Mouse (Mus musculus): Measurements from ENCODE around the gene Prdx6b.

Prdx6b gene

GRCm38 (mm10) chr2:80275136-80275535 is 17.1 kb upstream of the Prdx6b start:
- H3K27me3 ChIP-seq (ENCODE audit: insufficient read depth, low read length) = no peaks in the 10 kb centered on the region
- H3K36me3 ChIP-seq (ENCODE audit: insufficient read depth, low read length) = no peaks in the 10 kb centered on the region
- no peak overlapping the region for H3K4me3 ChIP-seq (replicated peaks; ENCODE audit: low read length)
- TF ChIP-seq NANOG (IDR thresholded peaks at IDR 0.05; ENCODE audit: borderline replicate concordance, low read length) (no peak), CTCF (conservative IDR thresholded peaks at IDR 0.05; ENCODE audit: low read length) (peak; percentile 42), POU5F1 (IDR thresholded peaks at IDR 0.05; ENCODE audit: borderline replicate concordance, low read length) (no peak)
- no peaks in the 10 kb centered on the region for H3K4me1 ChIP-seq (replicated peaks; ENCODE audit: low read depth, low read length)
- no peaks in the 10 kb centered on the region for H3K9me3 ChIP-seq (ENCODE audit: low read length)

- H3K36me3 ChIP-seq (ENCODE audit: insufficient read depth, low read length) = no peaks in the 10 kb centered on the region
- no peak overlapping the region for H3K4me3 ChIP-seq (replicated peaks; ENCODE audit: low read length)
- H3K4me1 ChIP-seq (replicated peaks; ENCODE audit: low read depth, low read length) = no peaks in the 10 kb centered on the region
- peaks cover 5% of the 10 kb centered on the region; the same call in 1 of the 2 replicates for H3K9me3 ChIP-seq (ENCODE audit: low read length)
- no peaks in the 10 kb centered on the region for H3K27me3 ChIP-seq (ENCODE audit: insufficient read depth, low read length)
- TF ChIP-seq CTCF (conservative IDR thresholded peaks at IDR 0.05; ENCODE audit: low read length) (no peak), NANOG (IDR thresholded peaks at IDR 0.05; ENCODE audit: borderline replicate concordance, low read length) (no peak), POU5F1 (IDR thresholded peaks at IDR 0.05; ENCODE audit: borderline replicate concordance, low read length) (no peak)
Observed at GRCm38 (mm10) chr2:80282214-80282613, 10.1 kb upstream of the Prdx6b start.

GRCm38 (mm10) chr2:80286397-80286796 is 5.9 kb upstream of the Prdx6b start:
- Histone ChIP-seq H3K4me1 (replicated peaks; ENCODE audit: low read depth, low read length) (no peaks in the 10 kb centered on the region), H3K36me3 (ENCODE audit: insufficient read depth, low read length) (no peaks in the 10 kb centered on the region), H3K9me3 (ENCODE audit: low read length) (peaks cover 5% of the 10 kb centered on the region; the same call in 1 of the 2 replicates), H3K4me3 (replicated peaks; ENCODE audit: low read length) (no peak overlapping the region), H3K27me3 (ENCODE audit: insufficient read depth, low read length) (no peaks in the 10 kb centered on the region)
- no peak for TF ChIP-seq POU5F1 (IDR thresholded peaks at IDR 0.05; ENCODE audit: borderline replicate concordance, low read length)
- no peak for TF ChIP-seq NANOG (IDR thresholded peaks at IDR 0.05; ENCODE audit: borderline replicate concordance, low read length)
- TF ChIP-seq CTCF (conservative IDR thresholded peaks at IDR 0.05; ENCODE audit: low read length) = no peak

DNA sequence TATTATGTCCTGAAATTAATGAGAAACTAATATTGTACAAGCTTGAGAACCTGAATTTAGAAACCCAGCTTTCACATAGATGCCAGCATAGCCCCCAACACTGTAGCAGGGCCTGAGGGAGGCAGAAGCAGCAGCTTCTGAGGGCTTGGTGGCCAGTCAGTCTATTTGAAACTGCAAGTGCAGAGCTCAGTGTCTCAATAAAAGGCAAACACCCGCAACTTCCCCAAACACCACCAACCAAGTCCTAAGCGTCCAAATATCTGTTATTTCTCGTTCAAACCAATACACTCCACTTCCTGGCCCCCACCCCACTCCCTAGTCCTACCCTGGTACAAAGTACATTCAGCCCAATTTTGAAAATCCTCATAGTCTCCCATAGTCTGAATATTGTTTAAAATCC is 6.1 kb downstream of the Prdx6b start:
- peaks cover 2% of the 10 kb centered on the region; the same call in 1 of the 2 replicates for H3K27me3 ChIP-seq (ENCODE audit: insufficient read depth, low read length)
- TF ChIP-seq POU5F1 (IDR thresholded peaks at IDR 0.05; ENCODE audit: borderline replicate concordance, low read length) (no peak), CTCF (conservative IDR thresholded peaks at IDR 0.05; ENCODE audit: low read length) (no peak), NANOG (IDR thresholded peaks at IDR 0.05; ENCODE audit: borderline replicate concordance, low read length) (no peak)
- no peaks in the 10 kb centered on the region for H3K4me1 ChIP-seq (replicated peaks; ENCODE audit: low read depth, low read length)
- H3K36me3 ChIP-seq (ENCODE audit: insufficient read depth, low read length) = no peaks in the 10 kb centered on the region
- no peaks in the 10 kb centered on the region for H3K9me3 ChIP-seq (ENCODE audit: low read length)
- no peak overlapping the region for H3K4me3 ChIP-seq (replicated peaks; ENCODE audit: low read length)

GRCm38 (mm10) chr2:80300806-80301205 is 8.5 kb downstream of the Prdx6b start:
- no peaks in the 10 kb centered on the region for H3K36me3 ChIP-seq (ENCODE audit: insufficient read depth, low read length)
- H3K27me3 ChIP-seq (ENCODE audit: insufficient read depth, low read length) = no peaks in the 10 kb centered on the region
- H3K4me1 ChIP-seq (replicated peaks; ENCODE audit: low read depth, low read length) = no peaks in the 10 kb centered on the region
- no peaks in the 10 kb centered on the region for H3K9me3 ChIP-seq (ENCODE audit: low read length)
- TF ChIP-seq POU5F1 (IDR thresholded peaks at IDR 0.05; ENCODE audit: borderline replicate concordance, low read length) (no peak), CTCF (conservative IDR thresholded peaks at IDR 0.05; ENCODE audit: low read length) (no peak), NANOG (IDR thresholded peaks at IDR 0.05; ENCODE audit: borderline replicate concordance, low read length) (no peak)
- H3K4me3 ChIP-seq (replicated peaks; ENCODE audit: low read length) = no peak overlapping the region

DNA sequence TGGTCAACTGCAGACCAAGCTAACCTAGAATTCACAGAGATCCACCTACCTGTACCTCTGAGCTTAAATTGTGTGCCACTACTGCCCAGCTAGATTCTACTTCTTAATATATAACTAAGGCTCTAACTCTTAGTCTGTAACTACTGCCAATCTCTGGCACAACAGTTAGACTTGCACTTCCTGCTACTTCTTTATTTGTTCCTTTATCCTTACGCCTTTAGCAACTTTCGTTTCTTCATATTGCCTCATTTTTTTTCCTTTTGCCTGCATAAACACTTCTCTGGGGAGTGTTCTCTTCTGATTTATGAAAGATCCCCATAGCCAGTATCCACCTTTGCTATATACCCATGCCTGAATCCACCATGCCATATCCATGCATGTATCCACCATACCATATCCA is 11.7 kb downstream of the Prdx6b start:
- H3K4me3 ChIP-seq (replicated peaks; ENCODE audit: low read length) = no peak overlapping the region
- no peaks in the 10 kb centered on the region for H3K9me3 ChIP-seq (ENCODE audit: low read length)
- no peaks in the 10 kb centered on the region for H3K36me3 ChIP-seq (ENCODE audit: insufficient read depth, low read length)
- no peaks in the 10 kb centered on the region for H3K27me3 ChIP-seq (ENCODE audit: insufficient read depth, low read length)
- TF ChIP-seq POU5F1 (IDR thresholded peaks at IDR 0.05; ENCODE audit: borderline replicate concordance, low read length) = no peak
- no peak for TF ChIP-seq NANOG (IDR thresholded peaks at IDR 0.05; ENCODE audit: borderline replicate concordance, low read length)
- no peaks in the 10 kb centered on the region for H3K4me1 ChIP-seq (replicated peaks; ENCODE audit: low read depth, low read length)

DNA sequence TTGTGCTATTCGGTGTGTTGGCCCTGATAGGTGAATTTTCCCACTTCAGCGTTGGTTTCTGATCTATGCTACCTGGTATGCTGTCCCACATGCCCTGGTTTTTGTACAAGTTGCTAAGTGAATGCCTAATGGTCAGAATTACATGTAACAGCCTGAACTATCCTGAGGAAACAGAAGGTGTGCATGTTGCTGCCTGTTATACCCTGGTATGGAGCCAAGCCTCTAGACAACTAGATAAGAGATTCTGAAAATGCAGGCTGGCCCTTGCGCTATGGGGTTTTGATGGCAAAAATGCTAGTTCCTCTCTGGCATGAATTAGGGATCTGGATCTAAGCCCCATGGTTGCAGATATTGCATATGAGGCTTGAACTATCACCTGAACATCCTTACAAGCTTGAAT is 15.4 kb downstream of the Prdx6b start:
- no peaks in the 10 kb centered on the region for H3K36me3 ChIP-seq (ENCODE audit: insufficient read depth, low read length)
- no peak for TF ChIP-seq CTCF (conservative IDR thresholded peaks at IDR 0.05; ENCODE audit: low read length)
- no peak for TF ChIP-seq NANOG (IDR thresholded peaks at IDR 0.05; ENCODE audit: borderline replicate concordance, low read length)
- TF ChIP-seq POU5F1 (IDR thresholded peaks at IDR 0.05; ENCODE audit: borderline replicate concordance, low read length) = no peak
- H3K9me3 ChIP-seq (ENCODE audit: low read length) = no peaks in the 10 kb centered on the region
- H3K4me3 ChIP-seq (replicated peaks; ENCODE audit: low read length) = no peak overlapping the region
- H3K27me3 ChIP-seq (ENCODE audit: insufficient read depth, low read length) = no peaks in the 10 kb centered on the region
- no peaks in the 10 kb centered on the region for H3K4me1 ChIP-seq (replicated peaks; ENCODE audit: low read depth, low read length)

DNA sequence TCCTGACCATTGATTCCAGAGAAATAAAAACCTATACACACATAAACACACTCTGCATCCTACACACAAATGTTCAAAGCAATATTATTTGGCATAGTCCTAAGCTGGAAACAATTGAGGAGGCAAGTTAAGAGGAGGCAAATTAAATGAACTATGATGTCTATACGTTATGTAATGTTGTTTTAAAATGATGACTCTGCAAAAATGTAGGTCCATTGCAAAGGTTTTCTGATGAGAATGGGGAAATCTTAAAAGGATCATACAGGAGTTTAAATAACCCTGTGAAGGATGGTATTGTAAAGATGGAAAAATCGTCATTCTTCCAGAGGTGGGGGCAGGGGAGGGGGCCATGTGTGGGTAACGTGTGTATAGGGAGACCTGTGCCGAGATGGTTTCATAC is 17.5 kb downstream of the Prdx6b start:
- Histone ChIP-seq H3K4me1 (replicated peaks; ENCODE audit: low read depth, low read length) (peaks cover 8% of the 10 kb centered on the region), H3K4me3 (replicated peaks; ENCODE audit: low read length) (no peak overlapping the region), H3K36me3 (ENCODE audit: insufficient read depth, low read length) (no peaks in the 10 kb centered on the region), H3K27me3 (ENCODE audit: insufficient read depth, low read length) (no peaks in the 10 kb centered on the region), H3K9me3 (ENCODE audit: low read length) (no peaks in the 10 kb centered on the region)
- TF ChIP-seq POU5F1 (IDR thresholded peaks at IDR 0.05; ENCODE audit: borderline replicate concordance, low read length) = no peak
- TF ChIP-seq NANOG (IDR thresholded peaks at IDR 0.05; ENCODE audit: borderline replicate concordance, low read length) = no peak
- TF ChIP-seq CTCF (conservative IDR thresholded peaks at IDR 0.05; ENCODE audit: low read length) = no peak

DNA sequence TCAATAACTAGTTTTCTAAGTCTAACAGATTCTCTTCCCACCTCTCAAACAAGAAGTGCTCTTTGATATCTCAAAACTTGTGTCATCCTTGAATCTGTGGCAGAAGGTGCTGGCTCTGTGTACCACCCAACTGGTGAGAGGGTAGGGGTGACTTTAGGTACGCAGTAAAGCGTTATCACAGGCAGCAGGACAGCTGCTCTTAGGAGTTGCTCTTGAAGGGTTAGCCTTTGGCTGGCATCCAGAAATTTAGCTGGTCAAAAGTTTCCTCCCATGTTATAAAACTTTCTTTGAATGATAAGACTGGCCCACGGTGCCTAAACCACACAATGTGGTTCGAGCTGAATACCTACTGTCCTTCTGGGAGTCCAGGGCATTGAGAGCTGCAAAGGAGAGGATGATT is 18.5 kb downstream of the Prdx6b start:
- H3K27me3 ChIP-seq (ENCODE audit: insufficient read depth, low read length) = no peaks in the 10 kb centered on the region
- H3K36me3 ChIP-seq (ENCODE audit: insufficient read depth, low read length) = no peaks in the 10 kb centered on the region
- no peaks in the 10 kb centered on the region for H3K9me3 ChIP-seq (ENCODE audit: low read length)
- H3K4me1 ChIP-seq (replicated peaks; ENCODE audit: low read depth, low read length) = peaks cover 11% of the 10 kb centered on the region
- no peak overlapping the region for H3K4me3 ChIP-seq (replicated peaks; ENCODE audit: low read length)
- TF ChIP-seq NANOG (IDR thresholded peaks at IDR 0.05; ENCODE audit: borderline replicate concordance, low read length) = no peak
- no peak for TF ChIP-seq CTCF (conservative IDR thresholded peaks at IDR 0.05; ENCODE audit: low read length)
- no peak for TF ChIP-seq POU5F1 (IDR thresholded peaks at IDR 0.05; ENCODE audit: borderline replicate concordance, low read length)
